Mouse (Mus musculus): ENCODE results near the gene Thbs3. TPM values are rescaled to one million over a fixed set of nuclear protein-coding genes. Genes with fewer than 3 reads are reported as not detected.

Gene Thbs3
- polyA plus RNA-seq, 3 experiments from 2014 or later, result 0.48 to 3.3 (median 2.7) TPM

DNA sequence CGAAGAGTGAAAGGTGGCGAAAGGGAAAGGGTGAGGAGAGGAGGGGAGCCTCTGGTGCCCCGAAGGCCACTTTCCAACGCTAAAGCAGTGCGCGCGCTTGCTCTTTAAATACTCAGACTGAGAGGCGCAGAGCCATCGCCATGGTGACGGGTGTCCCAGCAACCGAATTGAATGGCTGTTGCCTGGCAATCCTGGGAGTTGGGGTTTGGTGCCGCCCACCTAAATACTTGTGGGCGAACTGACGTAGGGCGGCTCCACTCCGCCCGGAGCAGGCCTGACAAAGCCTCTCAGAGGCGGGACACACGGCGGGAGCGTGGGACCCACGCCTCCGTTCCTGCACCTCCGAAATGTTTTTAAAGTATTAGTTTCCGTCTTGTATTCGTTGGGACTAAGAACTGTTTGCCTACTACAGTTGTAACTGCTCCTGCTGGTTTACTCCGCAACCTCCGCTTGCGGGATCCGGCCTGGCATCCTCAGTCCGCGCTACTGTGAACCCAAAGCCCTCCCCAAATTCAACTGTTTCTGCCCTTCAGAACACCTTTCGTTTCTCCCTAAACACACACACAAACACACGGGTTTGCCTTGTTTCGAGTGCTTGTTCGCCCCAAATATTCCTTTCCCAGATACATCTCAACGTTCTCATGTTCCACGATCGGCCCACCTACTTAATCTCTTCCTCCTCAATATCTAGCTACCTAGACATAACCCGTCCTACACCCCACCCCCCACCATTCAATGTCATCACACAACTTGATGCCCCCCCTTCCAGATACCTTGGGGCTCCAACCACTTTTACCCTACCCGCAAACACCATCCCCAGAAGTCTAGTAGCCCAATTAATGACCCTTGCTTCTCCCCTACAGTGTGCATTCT lies 12.6 kb downstream of the Thbs3 start:
- ATAC-seq, result peak; percentile 51

- ATAC-seq, result peak; percentile 51
These were observed 13.2 kb downstream of the Thbs3 start for GRCm38 (mm10) chr3:89228180-89228549.

GRCm38 (mm10) chr3:89228836-89229235 lies 13.9 kb downstream of the Thbs3 start, which contains the start of gene Muc1:
TSS of gene Muc1 (plus strand) at chr3:89229057.
- ATAC-seq, result no peak

DNA sequence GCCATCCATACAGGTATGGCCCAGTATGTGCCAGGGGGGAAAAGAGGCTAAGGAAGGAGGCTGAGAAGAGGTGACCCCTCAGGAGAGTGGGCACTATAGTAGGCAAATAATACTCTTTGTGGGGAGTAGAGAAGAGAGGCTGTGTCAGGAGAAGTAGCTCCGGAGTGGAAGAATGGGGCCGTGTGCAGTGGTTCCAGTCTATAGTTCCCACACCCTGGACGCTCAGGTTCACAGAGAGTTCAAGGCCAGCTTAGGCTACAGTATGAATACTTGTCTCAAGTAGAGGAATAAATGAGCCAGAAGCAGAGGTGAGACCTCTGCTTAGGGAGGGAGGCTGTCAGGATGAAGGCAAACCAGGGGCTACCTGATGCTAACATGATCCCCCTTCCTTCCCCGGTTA lies 14.3 kb downstream of the Thbs3 start:
- ATAC-seq, result no peak

DNA sequence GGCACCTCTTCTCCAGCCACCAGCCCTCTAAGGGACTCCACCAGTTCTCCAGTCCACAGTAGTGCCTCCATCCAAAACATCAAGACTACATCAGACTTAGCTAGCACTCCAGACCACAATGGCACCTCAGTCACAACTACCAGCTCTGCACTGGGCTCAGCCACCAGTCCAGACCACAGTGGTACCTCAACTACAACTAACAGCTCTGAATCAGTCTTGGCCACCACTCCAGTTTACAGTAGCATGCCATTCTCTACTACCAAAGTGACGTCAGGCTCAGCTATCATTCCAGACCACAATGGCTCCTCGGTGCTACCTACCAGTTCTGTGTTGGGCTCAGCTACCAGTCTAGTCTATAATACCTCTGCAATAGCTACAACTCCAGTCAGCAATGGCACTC lies 15.6 kb downstream of the Thbs3 start:
- no peak for ATAC-seq

DNA sequence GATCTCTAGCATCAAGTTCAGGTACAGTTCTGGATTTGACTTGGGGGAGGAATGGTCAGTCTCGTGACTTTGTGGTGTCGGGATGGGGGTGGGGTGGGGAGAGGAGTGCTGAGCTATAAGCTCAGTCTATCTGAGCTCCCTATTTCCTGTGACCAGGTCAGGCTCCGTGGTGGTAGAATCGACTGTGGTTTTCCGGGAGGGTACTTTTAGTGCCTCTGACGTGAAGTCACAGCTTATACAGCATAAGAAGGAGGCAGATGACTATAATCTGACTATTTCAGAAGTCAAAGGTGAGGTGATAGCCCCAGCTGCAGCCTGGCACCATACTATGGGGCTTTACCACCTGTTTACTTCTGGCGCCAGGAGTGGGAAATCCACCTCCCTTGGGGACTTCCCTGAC lies 16.4 kb downstream of the Thbs3 start:
- peak; percentile 64 for ATAC-seq

DNA sequence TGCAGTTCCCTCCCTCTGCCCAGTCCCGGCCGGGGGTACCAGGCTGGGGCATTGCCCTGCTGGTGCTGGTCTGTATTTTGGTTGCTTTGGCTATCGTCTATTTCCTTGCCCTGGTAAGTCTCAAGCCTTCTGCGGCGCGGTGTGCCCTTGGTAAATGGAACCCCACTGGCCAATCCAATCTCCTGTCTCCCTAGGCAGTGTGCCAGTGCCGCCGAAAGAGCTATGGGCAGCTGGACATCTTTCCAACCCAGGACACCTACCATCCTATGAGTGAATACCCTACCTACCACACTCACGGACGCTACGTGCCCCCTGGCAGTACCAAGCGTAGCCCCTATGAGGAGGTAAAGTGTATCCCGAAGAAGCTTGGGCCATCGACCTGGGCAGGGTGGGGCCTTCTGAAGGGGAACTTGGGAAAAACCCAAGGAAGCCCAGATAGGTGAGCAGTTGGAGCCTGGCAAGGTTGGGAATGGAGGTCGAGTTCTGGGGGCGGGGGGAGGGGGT lies 16.8 kb downstream of the Thbs3 start:
- no peak for ATAC-seq

DNA sequence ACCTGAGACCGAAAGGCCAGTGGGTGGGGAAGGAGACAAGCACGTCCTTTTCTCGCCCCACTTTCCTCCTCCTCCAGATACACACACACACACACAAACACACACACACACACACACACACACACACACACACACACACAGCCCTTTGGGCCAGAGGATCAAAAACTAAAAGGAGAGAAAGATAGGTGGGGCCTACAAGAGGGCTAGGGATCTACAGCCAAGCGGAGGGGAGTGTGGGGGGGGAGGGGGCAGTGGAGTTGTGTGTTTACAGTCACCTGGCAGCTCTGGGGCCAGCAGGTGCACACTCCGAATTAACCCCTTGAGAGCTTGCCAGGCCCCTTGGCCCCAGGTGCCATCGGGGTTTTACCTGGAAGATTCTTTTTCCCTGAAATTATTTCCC lies 17.6 kb downstream of the Thbs3 start:
- ATAC-seq, result no peak

DNA sequence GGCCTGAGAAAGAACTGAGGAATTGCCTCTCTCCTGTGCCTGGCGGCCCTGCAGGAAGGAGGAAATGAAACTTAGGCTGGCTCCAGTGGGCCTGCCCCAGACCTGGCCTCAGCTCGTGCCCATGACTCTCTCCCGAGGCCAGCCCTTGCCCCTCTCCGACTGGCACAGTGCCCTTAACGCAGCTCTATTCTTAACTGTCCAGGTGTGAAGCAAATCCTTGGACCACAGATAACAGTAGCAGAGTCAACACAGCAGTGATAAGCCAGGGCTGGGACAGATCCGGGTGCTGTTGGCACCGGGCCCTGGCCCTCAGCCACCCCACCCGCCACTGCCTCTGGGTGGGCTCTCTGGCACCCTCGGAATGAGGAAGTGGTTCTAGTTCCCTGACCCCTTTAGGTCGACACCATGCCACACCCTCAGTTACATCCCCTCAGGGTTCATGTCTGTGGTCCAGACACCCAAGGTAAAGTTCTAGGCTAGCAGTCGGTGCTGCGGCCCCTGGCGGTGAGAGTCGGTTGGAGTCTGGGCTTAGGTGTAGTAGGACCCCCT lies 18.7 kb downstream of the Thbs3 start:
- ATAC-seq, result no peak

DNA sequence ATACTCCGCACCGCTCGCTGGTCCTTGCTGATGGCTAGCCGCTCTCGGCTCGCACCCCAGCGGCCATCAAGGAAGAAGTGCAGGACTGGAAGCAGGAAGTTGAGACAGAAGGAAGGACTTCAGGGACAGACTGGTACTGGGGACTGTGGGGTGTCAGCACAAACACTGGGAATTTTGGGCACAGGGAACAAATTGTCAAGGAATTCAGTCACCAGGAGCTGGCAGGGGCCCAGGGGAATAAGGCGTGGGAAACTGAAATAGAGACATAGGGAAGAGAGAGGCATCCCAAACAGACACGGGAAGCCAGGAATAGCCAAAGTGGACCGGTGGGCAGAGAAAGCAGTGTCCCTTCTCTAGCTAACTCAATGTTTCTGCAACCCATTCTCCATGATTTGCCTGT lies 21.5 kb downstream of the Thbs3 start:
- no peak for ATAC-seq

GRCm38 (mm10) chr3:89237682-89238081 lies 22.7 kb downstream of the Thbs3 start:
- ATAC-seq, result no peak

DNA sequence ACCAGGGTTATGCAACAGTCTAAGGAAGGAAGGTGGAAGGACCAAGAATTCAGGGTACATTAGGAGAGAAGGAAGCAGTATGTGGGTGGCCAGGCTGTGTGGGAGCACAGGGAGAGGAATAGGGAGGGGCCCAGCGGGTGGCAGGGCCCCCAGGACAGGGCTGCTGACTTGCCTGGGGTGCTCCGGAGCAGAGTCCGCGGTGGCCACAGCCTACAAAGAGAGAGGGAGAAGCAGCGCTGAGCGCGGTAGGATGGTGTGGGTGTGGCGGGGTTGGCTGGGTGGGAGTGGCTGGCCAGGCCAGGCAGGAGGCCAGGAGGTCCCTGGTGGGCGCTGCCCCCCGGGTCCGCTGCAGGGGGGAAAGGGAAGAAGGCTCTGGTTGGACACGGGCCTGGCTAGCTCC lies 23.5 kb downstream of the Thbs3 start:
- ATAC-seq, result no peak

- ATAC-seq, result no peak
These were observed 27.4 kb downstream of the Thbs3 start for GRCm38 (mm10) chr3:89242331-89242895.

DNA sequence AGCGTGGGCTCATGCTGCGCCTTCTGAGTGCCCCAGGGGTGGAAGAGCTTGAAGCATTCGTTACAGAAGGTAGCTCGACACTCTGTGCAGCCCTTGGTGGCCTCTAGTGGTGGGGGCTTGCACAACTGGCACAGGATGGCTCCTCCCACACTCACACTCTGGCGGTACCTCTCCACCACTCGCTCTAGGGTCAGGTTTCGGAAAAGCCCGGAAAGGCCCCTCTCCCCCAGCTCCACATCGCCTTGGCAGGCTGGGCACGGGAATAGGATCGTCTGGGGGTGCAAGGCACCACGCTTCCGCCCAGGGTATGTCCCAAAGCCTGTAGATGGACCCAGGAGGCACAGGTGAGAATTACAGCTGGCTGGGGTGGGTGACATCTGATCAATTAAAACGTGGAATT lies 28.6 kb downstream of the Thbs3 start:
- no peak for ATAC-seq

DNA sequence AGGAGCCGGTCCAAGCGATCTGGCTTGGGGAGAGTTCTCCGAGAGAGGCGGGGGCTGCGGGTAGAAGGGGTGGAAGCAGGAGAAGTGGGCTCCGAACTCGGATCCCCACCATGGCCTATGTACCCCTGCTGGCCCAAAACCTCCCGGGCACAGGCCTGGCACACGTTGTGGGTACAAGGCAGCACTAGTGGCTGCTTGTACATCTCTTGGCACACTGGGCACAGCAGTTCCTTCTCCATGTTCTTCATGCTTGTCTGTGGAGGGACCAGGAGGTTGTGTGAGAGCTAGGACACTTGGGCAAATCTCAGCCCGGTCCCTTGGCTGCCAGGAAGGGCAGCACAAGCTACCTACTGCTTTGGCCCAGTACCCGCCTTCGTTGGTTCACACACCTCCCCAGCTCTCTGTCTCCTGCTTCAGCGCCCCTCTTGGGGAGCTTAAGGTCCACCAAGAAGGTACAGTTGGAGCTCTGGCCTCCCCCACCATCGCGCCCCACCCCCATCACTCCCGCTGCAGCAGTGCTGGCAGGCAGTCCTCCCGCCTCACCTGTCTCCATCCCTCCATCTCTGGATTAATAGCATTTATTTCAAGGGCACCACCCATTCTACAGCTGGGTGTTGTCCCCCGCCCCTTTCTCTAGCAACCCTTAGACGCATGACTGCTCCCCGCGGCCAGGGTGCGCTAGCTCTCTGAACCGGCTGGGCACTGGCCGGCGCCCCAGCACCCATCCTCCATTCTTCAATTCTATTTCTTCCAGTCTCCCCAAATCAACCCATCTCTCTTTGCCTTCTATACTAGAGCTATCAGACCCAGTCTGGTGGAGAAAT lies 29.4 kb downstream of the Thbs3 start:
- ATAC-seq, result no peak

DNA sequence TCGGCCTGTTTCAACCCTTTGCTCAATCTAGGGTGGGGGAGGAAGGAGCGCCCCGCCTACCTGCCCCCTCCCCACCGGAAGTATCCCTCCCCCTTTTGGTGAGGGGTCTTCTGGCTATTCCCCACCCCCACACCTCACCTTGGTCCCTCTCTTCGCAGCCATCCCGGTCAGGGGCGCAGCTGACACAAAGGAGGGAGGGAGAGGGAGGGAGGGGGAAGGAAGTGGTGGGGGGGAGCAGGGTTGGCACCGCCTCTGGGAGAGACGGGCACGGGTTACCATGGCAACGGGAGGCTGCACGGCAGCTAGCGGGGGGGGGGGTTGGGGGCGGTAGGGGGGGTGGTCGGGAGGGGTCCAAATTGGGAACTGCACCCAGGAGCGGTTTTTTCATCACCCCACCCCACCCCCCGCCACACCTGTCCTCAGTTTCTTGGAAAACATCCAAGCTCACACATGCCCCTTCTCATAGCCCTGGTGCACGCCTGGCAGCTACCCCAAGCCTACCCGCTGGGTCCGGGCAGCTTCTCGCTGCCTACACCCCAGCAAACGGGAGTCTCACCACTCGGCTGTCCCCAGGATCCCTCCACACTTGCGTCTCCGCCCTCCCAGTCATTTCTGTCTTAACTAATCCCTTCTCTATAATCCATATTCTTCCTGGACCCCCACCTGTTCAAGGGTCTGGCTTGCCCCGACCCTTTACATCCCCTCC lies 30.2 kb downstream of the Thbs3 start:
- ATAC-seq, result no peak

DNA sequence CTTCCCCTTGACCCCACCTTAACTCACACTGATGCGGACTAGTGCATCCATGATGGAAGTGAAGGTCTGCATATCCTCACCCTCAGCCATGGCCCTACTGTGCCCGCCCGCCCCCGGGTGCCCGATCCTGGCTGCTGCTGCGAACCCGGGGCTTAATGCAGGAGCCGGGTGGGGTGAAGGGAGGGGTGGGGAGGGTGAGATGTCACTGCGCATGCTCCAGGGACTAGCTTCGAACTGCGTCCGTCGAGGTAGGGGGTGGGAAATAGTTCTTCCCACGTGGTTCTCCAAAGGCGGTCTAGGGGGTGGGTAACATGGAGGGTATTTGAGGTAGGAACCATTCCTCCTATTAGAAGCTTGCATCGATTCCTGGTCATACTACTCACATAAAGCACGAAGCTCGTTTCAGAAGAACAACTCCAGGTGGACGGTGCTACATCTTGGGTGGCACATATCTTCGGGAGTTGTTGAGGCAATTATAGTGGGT lies 30.8 kb downstream of the Thbs3 start, which contains the start of gene Krtcap2:
TSS of gene Krtcap2 (plus strand) at position 279 of the 484 bp plus-strand sequence.
- peak; percentile 14 for ATAC-seq

- ATAC-seq, result peak; percentile 80
These were observed 31.5 kb downstream of the Thbs3 start, which contains the start of gene Trim46 for GRCm38 (mm10) chr3:89246261-89247100. TSS of gene Trim46 (minus strand) at chr3:89246309.

DNA sequence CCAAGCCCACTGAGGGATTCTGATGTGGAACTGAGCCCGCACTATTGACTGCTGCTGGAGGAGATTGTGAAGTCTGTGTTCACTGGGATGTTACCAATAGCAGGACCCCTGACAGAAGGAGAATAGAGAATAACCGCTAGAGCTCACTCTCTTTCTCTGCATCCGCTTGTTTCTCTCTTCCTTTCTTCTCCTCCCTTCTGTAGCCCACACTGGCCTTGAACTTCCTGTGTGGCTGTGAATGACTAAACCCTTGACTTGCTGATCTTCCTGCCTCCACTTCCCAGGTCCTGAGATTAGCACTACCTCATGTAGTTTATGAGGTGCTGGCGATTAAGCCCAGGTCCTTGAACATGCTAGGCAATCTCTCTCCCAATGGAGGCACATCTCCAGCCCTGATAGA lies 32.5 kb downstream of the Thbs3 start:
- no peak for ATAC-seq

GRCm38 (mm10) chr3:89250435-89251040 lies 35.6 kb downstream of the Thbs3 start:
- no peak for ATAC-seq
